Mouse (Mus musculus): ENCODE data around the gene Arglu1. TPM values are rescaled to one million over a fixed set of nuclear protein-coding genes. Genes with fewer than 3 reads are reported as not detected.

The Arglu1 gene
- total RNA-seq, 1 experiment from 2014 or later, result 270 TPM

DNA sequence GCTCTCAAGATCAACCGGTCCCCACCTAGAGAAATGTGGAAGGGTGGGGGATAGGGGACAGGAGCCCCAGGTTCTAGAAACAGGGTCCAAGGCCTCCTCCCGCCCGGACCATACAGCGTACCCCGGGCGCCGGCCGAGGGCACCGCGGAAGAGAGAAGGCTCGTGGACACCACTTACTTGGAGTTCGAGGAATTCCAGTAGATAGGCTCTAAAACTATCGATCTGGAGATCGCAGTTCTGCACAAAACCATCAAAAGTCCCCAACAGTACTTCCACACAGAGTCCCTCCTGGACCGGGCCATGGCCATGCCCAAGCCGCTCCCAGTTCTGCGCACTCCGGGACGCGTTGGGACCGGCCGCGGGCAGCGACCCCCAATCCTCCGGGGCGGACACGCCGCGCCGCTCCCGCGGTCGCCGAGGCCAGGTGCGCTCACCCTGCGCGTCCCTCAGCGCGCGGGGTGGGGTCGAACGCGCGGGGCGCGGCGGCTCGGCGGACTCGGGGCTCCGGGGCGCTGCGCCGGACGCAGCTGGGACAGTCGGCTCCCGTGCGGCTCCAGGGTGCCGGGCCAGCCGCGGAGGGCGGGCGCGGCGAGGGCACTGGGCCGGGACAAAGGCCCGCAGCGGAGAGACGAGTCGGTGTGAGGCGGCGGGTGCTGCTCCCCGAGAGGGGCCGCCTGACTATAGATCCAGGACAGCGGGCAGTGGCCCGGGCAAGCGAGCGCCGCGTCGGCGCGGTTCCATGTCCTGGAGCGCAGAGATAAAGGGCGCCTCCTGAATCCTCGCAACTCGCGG, 29.8 kb downstream of the Arglu1 start:
- no peak for ATAC-seq (replicated peaks; ENCODE audit: insufficient number of reproducible peaks, low FRiP score, low TSS enrichment, poor library complexity, severe bottlenecking)

DNA sequence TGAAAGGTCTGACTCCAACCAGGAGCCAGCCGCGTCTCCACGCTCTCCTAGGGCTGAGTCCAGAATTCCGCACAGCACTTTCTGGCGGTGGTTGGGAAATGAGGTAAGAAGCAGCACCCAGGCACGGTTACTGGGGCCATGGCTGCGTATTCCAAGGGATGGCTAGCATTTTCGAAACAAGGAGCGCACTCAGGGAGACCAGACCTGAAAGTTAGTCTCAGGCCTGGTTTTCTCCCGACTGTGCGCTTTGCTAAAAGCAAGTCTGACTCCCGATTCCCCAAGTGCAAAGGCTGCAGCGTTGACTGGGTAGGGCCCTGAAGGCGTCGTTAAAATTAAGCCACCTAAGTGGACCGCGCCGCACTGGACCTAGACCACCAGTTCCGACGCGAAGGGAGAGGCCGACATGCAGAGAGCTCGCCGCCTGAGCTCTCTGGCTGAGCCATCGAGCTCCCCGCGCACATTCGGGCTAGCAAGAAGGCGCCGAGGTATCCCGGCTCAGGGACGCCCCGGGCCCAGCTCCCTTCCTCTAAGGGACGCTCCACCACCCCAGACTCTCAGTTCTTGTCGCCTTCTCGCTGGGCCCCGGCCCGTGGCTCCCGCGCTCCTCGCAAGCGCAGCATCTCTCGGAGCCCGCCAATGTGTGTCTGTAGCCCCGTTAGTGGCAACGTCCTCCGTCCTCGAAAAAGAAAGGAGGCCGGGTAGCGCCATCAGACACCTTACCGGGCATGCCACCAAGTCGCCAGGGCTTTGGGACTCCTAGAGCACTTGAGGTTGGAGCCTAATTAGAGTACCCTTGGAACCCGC, 30.6 kb downstream of the Arglu1 start:
- no peak for ATAC-seq (replicated peaks; ENCODE audit: insufficient number of reproducible peaks, low FRiP score, low TSS enrichment, poor library complexity, severe bottlenecking)

DNA sequence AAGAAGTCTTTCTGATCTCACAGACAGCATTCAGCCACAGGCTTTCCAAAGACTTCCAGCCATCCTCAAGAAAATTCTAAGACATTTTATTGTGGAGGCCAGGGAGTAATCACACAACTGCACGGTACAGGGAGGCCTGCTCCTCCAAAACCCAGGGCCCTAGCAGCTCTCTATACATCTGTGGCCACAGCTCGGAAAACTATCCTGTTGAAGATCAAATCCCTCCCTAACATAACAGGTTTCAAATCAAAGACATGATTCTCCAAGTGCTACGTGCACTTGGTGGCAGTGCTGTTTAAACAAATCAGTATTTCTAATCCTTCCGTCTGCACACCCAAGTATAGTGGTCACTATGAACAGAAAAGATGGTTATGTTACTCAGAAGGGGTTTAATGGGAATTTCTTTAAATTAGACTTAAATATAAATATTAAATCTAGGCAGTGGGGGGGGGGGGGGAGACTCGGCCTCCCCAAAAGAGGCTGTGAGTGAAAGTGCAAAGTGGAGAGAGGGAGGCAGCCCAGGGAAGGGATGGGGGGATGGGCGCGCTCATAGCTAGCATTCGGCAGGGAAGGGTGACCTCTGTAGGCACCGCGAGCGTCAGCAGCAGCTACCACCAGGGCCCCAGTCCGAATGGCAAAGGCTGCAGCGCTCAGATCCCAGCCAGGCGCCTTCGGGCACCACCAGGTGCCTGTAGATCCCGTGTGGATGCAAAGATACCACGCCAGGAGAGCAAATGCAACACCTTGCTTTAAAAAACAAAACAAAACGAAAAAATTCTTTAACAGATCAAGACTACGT, 31.7 kb downstream of the Arglu1 start:
- no peak for ATAC-seq (replicated peaks; ENCODE audit: insufficient number of reproducible peaks, low FRiP score, low TSS enrichment, poor library complexity, severe bottlenecking)

DNA sequence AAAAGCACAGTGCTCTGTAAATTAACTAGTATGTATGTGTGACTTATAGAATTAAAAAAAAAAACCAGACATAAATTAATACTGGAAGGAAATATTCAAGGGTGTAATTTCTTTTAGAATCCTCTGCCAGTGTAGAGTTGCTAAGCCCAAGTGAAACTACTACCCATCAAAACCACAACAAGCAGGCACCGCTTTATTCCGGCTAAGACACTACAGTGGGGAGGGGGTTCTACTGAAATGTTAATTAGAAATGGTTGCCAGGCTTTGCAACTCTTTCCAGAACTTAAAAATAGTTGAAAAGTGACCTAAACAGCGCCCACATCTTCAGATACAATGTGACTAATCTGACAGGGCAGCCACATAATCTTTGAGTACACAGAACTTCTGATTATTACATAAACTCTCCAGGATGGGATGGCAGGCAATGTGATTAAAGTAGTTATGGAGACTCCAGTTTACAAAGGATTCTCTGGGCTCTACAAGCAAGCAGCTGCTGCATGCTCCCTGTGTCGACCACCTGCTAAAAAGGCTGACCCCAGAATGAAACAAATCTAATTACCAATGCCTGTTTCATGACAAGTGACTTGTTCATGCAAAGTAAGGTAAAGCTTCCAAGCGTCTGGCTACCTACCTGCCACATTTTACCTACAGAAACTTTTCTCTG, 32.5 kb downstream of the Arglu1 start:
- ATAC-seq (replicated peaks; ENCODE audit: insufficient number of reproducible peaks, low FRiP score, low TSS enrichment, poor library complexity, severe bottlenecking), result no peak

DNA sequence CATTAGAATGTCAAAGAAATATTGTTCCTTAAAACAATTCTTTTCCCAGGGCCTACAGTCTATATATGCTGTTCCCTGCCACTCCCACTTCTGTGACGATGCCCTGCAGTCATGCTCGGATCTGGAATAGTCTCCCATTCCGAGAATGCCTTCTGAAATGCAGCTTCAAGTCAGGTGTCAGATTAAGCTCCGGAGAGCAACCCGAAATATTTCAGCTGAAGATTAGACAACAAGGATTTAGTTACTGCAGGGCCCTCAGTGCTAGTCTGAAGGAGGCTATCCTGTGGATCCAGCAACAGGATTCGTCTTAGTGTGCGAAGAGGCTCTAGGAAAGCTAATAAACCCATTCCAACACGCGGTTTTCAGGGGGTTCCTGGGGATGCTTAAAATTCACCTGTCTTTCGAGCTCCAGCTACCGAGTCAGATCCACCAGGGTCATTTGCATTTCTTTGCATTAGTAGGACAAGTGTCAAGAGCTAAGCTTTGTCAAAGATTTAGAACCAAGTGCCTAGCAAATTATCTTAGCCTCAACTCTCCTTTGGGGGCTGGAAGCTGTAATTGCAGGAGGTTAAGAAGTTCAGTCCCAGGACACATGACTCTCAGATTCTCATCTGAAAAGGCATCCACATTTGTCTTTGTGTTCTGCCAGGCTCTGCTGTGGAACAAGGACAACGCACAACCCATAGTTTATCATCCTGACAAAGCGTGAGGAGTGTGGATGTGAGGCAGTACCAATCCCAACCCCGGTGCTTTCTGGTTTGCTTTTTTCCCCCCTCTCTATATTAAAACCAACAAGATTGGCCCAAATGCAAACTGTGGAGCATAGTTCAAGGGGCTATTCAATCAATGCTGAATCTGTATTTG, 33.5 kb downstream of the Arglu1 start:
- ATAC-seq (replicated peaks; ENCODE audit: insufficient number of reproducible peaks, low FRiP score, low TSS enrichment, poor library complexity, severe bottlenecking), result no peak

DNA sequence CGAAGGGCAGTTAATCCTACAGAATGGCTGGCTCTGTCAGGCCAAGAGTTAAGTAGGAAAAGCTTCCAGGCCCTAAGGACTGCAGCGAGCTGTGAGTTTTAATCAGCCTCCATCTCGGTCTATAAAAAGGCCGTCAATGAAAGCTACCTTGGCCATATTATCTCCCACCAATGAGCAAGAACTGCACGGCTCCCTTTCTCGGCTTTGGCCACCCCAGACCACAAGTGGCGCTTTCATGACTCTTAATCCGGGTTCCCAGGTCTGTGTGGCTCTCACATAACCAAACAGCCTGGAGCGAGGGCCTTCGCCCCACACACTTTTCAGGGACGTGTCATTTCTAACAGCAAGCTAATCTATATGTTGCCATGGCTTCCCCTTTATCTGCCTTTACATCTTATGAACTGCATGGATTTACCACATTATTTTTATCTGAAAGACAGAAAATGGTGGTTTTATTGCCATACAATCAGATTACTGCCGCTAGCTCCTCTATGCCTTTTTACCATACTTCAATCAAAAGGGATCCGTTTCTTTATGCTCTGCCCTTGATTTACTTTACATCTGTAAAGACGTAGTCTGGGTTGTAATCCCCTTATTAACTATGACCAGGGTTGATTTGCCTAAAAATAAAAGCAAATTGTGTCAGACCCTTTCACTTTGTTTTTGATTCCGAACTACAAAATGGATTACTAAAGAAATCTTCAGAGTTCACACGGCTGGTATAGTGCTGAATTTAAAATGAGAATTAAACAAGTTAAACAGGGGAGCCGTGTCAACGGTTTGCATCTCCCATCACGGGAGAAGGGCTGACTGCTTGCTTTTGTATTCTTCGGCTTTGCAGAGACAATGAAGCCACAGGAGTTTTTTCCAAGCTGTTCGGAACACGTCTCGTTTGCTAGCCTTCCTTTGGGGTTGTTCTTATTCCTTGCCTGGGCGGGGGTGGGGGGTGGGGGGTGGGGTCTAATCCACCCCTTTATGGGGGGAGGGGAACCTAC, 34.7 kb downstream of the Arglu1 start:
- ATAC-seq (replicated peaks; ENCODE audit: insufficient number of reproducible peaks, low FRiP score, low TSS enrichment, poor library complexity, severe bottlenecking), result no peak

DNA sequence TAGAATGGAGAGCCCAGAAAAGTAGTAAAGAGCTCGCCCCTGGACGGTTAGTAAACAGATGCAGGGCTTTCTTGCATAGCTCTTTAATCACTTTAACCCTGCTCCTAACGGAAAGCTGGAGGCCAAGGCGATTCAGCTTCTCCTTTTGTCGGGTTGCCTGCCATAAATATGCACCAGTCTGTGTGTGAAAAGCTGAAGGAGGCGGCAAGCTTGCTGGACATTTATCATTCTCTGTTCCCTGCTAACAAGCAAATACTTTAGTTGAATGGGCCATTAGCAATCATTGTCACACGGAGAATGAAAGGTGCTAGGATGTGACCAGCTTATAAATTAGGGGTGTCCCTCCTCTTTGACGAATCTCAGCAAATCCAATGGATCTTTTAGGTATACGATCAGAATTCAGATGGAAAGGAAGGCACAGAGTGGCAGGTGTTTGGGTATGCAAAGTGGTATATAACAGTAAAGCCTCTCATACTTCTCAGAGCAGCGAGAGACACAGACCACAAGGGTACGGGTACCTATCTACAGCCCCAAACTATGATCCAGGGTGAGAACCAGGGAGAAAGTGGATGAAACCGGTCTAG, 36.3 kb downstream of the Arglu1 start:
- no peak for ATAC-seq (replicated peaks; ENCODE audit: insufficient number of reproducible peaks, low FRiP score, low TSS enrichment, poor library complexity, severe bottlenecking)

DNA sequence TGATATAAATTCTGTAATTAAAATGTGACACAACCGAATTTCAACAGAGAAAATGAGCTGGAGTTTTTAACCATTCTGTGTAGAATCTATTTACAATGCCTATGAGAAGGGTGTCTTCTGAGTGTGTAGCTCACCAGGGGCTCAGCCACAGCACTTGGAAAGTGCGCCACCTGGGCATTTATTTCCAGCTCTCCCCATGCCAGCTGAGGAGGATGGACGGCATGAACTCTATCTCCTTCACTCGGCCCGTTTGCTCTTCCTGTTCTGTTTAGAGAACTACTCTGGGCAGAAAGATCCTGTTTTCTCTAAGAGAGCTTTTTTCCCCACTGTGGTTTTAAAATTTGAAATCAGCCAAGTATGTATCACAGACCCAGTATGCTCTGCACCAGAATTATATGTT, 37.0 kb downstream of the Arglu1 start:
- ATAC-seq (replicated peaks; ENCODE audit: insufficient number of reproducible peaks, low FRiP score, low TSS enrichment, poor library complexity, severe bottlenecking), result no peak

DNA sequence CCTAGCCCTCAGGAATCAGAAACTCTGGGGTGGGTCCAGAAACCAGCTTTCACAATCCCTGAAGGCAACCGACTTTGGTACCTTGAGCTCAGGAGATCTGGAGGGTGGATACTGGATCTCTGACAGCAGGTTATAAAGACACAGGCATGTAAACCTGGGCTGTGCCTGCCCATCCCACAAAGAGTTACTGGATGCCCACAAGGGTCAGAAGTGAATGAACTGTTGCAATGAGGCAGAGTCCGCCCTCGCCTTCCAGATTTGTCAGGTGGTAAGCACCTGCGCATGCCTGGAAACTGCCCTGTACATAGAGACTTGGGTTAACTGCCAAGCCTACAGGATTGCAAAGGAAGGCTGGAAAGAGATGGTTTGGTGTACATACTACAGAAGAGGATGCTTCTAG, 37.9 kb downstream of the Arglu1 start:
- ATAC-seq (replicated peaks; ENCODE audit: insufficient number of reproducible peaks, low FRiP score, low TSS enrichment, poor library complexity, severe bottlenecking), result no peak

DNA sequence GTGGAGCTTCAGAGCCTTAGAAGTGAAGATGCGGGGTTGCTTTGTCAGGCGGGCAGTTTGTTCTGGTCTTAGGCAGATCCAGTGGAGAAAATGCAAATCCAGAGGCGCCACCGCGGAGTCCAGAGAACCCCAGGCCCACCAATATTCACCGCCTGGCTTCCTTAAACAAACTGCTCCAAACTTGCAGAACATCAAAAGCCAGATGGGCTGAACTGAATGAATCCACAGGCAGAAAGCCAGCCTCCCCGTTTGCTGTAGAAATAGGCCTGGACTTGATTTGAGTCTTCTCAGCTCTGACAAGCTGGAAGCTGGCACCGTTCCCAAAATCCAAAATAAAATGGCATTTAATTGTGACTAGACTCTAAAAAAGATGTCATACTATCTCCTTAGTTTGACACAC, 40.4 kb downstream of the Arglu1 start:
- ATAC-seq (replicated peaks; ENCODE audit: insufficient number of reproducible peaks, low FRiP score, low TSS enrichment, poor library complexity, severe bottlenecking), result no peak

DNA sequence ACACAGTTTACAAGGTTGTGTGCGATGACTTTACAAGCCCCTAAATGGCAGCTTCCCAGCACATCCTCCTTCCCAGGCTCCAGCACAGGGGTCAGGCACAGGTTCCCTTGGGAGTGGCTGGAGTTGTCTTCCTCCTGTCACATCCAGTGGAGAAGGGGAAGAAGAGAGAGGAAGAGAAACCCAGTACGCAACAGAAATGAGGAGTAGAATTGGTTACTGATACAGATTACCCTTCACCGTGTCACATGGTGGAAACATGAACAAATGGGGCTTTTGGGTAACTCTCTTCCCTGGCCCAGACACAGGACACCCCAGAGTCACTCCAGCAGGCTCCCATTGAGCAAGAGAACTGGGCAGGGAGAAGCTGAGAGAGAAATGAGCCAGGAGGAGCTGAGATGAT, 40.8 kb downstream of the Arglu1 start:
- ATAC-seq (replicated peaks; ENCODE audit: insufficient number of reproducible peaks, low FRiP score, low TSS enrichment, poor library complexity, severe bottlenecking), result no peak

DNA sequence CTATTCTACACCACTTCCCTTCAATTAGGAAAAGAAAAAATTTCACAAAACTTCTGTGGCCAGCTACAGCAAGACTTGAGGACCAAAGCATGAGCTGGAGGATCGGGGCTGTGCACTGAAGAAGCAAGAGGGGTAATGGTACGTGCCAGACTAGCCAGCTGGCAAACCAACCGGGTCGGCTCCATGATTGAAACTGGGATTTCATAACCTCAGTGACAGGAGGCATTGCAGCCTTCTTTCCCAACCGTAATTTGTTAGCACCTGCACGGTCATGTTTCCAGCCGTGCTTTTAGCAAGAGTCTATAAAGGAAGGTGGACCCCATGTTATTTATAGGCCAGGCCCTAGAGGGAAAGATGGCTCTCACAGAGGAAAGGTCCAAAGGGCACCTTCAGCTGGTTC, 41.6 kb downstream of the Arglu1 start:
- no peak for ATAC-seq (replicated peaks; ENCODE audit: insufficient number of reproducible peaks, low FRiP score, low TSS enrichment, poor library complexity, severe bottlenecking)

DNA sequence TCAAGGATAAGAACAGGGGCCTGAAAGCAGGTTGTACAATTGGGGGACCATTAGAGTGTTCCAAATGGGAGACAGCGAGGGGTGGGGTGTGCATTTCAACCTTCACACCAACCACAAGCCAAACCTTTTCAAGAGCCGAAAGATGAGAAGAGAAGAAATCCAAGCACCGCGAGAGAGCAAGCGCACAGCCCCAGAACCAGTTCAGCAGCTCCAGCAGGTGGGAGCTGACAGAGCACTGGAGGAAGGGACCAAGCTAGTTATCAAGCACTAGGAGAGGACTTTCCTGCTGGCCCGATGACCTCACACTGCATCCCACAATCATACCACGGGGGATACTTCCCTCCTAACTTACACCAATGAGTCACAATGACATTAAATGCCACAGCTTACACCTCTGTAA, 42.5 kb downstream of the Arglu1 start:
- ATAC-seq (replicated peaks; ENCODE audit: insufficient number of reproducible peaks, low FRiP score, low TSS enrichment, poor library complexity, severe bottlenecking), result no peak

DNA sequence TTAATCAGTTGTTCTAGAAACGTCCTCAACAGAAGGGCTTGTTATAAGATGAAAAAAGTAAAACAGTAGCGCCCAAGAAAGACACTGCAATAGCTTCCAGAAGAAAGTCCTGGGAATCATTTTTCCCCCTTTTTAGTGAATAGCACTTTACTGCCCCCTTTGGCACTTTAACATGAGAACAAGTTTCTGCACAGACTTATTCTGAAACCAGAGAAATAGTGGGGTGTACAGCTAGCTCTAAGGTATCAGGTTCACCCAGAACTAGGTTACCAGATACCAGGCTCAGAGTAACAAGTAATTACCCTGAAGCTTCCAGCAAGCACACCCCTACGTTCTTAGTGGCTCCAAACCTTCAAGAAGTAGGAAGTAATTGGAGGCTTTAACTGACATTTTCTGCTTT, 43.0 kb downstream of the Arglu1 start:
- ATAC-seq (replicated peaks; ENCODE audit: insufficient number of reproducible peaks, low FRiP score, low TSS enrichment, poor library complexity, severe bottlenecking), result no peak

DNA sequence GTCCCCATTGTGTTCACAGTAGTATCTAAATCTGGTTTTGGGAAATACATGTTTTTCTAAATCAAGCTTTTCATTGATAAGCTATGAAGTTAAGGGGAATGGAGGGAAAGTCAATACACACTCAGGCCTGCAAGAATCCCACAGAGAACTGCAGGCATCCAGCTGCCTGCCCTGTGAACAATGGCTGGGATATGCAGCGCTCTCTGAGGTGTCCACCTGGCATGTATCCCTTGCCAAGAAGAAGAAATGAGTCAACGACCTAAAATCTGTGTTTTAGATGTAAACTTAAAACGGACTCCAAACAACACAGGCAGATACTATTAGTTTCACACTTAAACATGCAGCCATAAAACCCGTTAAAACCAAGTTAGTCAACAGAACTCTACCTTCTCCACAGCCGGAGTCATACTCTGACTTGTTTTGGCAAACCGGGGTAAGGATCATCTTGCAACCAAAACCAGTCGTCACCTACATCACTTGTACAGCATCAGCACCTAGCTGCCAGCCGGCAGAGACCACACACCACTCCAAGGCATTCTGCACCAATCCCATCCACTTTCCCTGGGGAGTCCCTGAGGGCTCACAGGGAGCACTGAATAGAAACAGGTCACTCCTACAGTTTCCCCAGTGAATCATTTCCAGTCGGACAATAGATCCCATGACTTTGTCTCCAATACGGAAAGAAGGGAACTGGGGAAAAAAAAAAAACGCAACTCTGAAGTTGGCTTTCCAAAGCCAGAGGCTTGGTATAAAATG, 46.0 kb downstream of the Arglu1 start:
- ATAC-seq (replicated peaks; ENCODE audit: insufficient number of reproducible peaks, low FRiP score, low TSS enrichment, poor library complexity, severe bottlenecking), result no peak

DNA sequence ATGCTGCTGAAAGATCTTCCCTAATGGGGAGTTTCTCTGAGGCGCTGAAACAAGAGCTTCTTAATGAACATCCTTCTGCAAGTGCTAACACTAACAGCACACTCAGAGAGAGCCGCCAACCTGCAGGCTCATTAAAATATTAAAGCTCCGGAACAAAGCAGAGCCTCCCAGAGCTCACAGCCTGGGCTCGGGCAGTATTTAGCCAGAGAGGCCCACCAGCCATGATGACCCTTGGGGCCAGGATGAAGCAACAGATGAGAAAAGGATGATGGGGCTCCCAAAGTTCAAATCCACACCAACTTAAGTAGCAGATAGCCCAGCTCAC, 50.1 kb downstream of the Arglu1 start:
- ATAC-seq (replicated peaks; ENCODE audit: insufficient number of reproducible peaks, low FRiP score, low TSS enrichment, poor library complexity, severe bottlenecking), result no peak
